Mouse (Mus musculus): Measurements from ENCODE around the gene Ly6g6e.
"Not testable (repeated sequence)": the region's sequence is repeated elsewhere in the genome, so short reads cannot be mapped to it uniquely, and the experiment has no call there.

The Ly6g6e gene

DNA sequence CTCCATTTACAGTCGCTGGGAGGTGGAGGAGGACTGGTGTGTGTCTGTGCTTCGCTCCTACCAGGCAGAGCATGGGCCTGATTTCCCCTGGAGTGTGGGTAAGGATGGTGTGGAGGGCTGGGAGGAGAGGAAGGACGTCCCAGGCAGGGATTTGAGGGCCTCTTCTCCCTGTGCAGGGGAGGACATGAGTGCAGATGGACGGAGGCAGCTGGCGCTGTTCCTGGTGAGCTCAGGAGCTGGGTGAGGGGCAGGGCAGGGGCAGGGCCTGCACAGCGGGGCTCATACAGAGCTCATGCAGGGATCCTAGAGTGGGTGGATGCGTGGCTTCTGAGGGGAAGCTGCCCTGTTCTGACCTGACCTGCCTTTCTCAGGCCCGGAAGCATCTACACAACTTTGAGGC is 25.6 kb downstream of the Ly6g6e start:
- DNase-seq (ENCODE audit: low read depth), result no peak

DNA sequence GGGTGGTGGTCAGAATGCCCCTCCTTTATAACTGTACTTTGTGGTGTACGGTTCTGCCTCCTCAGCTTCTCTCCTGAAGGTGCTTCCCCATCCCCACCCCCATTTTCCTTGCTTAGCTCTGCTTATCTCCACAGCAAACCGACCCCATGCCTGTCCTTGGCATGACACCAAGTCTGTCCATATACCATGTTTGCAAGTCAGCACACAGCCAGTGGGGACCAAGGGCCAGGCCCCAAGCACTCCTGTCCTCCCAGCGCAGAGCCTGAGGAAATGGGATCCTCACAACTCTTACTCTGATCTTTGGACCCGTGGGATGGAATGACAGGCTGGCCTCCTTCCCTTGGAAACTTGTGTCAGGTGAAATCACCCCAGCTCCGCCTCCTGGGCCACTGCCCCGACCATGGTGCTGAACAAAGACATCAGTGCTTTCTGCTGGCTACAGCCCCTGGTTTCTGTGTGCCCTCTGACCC is 26.6 kb downstream of the Ly6g6e start:
- peak; percentile 53 for DNase-seq (ENCODE audit: low read depth)

DNA sequence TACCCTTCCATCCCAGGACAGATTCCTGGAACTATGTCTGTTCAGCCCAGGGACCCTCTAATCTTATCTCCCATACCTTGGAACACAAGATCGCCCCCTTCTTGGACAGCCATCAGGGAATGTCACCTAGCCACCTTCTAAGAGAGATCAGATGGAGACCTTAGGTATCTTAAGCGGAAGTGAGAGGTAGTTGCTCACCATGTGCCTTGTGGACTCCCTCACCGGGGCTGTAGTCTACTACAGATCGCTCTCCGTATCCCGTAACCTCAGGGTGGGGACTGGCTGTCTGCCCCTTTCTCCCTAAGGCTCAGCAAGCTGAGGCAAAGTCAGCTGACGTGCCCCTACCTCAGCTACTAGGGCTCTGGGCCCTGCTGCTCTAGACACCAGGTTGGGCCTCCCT is 27.4 kb downstream of the Ly6g6e start:
- DNase-seq (ENCODE audit: low read depth), result no peak

DNA sequence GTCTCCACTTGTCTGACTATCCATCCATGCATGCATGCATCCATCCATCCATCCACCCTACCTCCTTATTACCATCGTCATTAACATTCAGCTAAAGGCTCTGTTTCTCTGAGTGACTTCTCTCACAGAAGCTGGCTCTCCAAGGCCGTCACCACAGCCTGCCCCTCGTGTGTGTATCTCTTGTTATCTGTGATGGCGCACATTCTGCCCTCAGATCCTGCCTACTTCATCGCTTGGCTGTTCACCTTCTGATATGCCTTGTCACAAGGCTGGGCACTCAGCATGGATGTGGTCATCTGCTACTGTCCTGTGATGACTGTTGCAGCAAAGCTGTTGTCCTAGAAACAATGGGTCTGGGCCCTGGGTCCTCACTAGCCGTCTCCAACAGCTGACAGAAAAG is 28.1 kb downstream of the Ly6g6e start:
- no peak for DNase-seq (ENCODE audit: low read depth)

DNA sequence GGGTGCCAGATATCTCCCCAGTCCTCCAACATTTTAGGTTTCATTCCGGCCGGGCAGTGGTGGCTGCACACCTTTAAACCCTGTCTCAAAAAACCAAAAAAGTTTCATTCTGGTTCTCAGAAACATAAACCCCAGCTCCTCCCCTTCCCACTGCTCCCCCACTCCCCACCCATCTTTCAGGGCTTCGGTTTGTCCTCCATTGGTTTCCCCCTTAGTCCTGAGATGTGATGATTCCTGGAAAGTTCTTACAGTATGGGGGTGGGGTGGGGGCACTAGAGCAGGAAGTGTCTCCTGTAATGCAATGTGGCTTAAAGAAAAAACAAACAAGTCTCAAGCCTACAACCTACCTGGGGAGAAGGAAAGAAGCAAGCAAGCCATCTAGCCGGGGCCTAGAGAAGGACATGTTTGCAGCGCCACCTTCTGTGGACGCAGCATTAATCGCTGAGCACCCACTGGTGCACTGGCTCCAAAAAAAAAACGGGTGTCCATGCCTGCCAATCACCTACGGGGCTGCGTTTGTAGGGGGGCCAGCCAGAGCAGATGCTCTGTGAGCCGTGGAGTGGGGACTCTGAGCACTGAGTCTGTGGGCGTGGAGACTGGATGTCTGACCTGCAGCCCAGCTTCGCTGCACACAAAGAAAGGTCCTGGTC is 29.2 kb downstream of the Ly6g6e start:
- DNase-seq (ENCODE audit: low read depth), result peak; percentile 64

DNA sequence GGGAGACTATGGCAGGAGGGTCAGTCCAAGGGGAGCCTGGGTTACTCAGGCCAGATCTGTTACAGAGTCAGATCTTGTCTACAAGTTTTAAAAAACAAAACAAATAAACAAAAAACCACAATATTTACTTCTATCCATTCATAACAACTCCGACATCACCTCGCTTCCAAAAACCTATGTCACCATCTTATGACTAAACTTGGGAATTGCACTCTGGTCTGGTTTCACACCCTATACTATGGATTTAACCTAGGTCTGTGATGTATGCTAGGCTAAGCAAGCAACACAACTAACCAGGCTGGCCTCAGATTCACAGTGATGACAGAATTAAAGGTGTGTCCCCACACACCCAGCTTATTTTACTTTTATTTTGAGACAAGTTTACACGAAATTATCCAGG is 29.8 kb downstream of the Ly6g6e start:
- DNase-seq (ENCODE audit: low read depth), result peak; percentile 47

DNA sequence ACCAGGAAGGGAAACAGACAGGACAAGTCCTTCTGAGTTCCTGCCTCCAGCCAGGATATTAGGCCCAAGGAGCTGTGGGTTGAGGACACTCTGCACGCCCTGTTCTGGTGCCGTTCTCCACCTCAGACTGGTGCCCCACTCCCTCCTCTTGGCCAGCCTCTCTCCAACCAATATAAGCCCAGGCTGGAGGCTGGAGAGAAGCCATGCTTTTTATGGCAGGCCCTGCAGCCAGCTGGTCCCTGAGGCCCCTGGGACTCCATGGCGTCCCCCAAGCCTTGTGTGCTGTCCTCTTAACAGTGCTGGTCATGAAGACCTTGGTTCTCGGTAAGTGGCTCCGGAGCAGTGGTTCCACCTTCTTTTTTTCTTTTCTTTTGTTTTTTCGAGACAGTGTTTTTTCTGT is 31.4 kb downstream of the Ly6g6e start, which contains the start of gene Ly6g5c:
Gene Ly6g5c (plus strand): TSS at position 183 of the 400 bp plus-strand sequence.
- no peak for DNase-seq (ENCODE audit: low read depth)

DNA sequence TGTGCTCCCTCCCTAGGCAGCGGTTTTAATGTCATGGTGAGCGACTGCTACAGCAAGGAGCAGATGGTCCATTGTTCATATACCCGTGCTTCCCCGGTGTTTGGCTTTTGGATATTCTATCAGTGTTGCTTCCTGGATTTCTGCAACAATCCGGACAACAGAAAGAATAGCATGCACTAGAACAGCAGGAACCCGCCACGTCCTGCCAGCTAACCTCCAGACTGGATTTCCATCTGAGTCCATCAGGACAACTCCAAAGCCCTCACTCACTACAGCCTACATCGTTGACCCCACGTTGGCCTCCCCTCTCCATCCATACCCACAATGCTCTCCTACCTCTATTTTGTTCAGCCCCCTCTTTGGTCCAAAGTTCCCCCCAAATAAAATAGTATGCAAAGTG is 35.1 kb downstream of the Ly6g6e start:
- DNase-seq (ENCODE audit: low read depth), result no peak

DNA sequence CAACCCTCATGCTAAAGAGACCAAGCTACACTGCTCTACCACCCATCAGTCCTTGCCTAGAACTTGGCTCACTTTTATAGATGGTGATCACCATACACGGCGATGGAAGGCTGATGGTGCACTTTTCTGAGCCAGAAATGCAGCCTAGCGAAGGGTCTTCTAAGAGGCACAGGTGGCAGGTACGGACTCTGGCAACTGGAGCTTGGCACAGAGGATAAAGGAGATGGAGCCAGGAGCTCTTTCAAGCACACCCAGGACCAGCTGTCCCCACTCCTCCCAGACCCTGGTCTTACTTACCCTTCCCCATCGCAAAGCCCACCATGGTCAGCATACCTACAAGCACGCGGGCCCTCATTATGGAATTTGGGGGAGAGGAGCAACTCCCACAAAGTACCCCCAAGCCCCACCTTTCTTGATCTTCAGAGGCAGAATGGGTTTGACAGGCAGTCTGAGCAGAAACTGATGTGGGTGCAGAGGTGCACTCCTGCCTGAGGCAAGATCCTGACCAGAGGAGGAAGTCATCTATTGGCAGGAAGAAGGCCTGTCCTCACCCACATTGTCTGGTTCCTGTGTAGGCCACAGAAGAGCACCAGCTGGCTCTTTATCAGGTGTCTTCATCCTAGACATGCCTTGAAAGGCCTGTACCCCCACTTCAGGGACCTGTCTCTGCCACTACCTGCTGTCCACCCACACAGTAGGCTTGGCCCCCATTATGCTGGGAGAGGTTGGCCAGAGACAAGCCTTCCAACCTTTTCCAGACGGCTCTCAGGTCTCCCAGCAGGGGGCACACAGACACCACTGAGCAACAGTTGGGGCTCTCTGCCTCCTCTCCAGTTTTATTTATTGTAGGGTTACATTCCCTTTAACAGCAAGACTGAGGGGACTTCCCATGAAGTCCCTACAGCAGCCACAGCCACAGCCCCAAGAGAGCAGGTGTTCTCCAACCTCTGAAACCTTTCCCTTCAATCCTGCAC is 38.6 kb downstream of the Ly6g6e start, which contains the start of gene Ly6g5b:
Gene Ly6g5b (minus strand): TSS at position 383 of the 974 bp plus-strand sequence.
- DNase-seq (ENCODE audit: low read depth), result peak; percentile 72

DNA sequence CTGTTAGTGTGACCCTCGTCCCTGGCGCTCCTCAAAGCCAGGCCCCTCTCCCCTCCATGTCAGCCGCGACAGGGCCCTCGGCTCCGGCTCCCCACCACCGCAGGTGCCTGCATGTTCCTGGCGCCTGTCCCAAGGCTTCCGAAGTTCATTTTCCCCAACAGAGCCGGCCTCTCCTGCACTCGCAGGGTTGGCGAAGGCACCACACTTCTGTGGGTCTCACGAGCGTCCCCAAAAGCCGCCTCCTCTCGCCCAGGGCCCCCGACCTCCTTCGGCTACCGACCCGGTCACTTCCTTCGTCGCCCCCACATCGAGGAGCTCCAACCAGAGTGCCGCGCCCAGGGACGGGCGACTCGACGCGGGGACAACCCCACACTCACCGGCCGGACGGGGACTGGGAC is 44.0 kb downstream of the Ly6g6e start:
- no peak for DNase-seq (ENCODE audit: low read depth)

DNA sequence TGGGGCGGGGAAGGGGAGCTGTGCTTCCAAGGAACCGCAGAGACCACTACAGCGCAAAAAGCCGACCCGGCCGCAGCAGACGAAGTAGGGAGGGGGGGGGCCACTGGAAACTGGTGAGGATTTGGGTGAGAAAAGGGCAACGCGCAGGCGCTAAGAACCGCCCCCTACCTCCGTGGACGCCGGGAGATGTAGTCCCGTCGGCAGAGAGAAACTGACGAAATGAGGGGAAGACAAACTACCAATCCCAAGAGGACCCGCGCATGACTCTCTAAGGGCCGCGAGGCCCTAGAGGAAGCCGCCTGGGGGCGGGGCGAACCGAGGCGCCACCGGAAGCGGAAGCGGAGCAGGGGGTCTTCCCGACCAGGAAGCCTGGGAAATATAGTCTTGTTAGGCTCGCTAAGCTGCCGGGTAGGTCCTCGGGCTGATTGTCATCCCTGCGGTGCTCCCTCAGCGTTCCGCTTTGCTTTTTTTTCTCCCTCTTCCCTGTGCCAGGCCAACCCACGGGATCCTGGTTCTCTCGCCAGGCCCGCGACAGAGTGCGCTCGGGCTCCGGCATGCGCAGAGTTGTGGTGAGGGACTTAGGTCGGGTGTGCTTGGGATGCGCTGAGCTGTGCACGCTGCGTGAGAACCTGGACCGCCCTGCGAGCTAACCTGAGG is 44.6 kb downstream of the Ly6g6e start, which contains the start of gene Gpank1:
Gene Gpank1 (plus strand): TSS at position 313 of the 657 bp plus-strand sequence.
- DNase-seq (ENCODE audit: low read depth), result peak; percentile 99

DNA sequence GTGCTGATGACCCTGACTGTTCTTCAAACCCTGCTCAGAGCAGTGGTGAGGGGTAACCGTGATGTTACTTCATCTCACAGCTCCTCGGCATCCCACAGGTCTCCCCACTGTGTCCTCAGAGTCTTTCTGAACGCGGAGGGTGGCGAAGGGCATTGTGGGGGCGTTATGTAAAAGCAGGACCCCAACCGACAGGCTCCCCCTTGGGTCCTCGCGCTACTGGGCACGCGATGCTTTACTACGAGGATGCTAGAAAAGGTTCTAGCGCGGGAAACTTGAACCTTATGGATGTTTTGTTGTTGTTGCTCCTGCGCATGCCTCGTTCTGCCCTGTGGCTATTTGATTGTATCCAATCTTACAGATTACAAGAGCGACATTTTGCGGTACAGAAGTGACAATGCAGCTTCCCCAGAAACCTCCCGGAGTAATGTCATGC is 45.2 kb downstream of the Ly6g6e start, which contains the start of gene Csnk2b:
Gene Csnk2b (minus strand): TSS at position 183 of the 433 bp plus-strand sequence.
- DNase-seq (ENCODE audit: low read depth), result peak; percentile 82

DNA sequence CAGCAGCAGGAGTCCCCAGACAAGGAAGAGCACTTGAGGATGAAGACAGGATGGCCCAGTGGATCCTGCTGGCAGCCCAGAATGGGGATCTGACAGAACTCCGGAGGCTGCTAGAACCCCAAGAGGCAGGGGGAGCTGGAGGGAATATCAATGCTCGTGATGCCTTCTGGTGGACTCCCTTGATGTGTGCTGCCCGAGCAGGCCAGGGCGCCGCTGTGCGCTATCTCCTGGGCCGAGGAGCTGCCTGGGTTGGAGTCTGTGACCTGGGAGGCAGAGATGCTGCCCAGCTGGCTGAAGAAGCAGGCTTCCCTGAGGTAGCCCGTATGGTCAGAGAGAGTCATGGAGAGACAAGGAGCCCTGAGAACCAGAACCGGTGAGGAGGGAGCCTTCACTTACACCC is 46.6 kb downstream of the Ly6g6e start:
- DNase-seq (ENCODE audit: low read depth), result not testable (repeated sequence)

DNA sequence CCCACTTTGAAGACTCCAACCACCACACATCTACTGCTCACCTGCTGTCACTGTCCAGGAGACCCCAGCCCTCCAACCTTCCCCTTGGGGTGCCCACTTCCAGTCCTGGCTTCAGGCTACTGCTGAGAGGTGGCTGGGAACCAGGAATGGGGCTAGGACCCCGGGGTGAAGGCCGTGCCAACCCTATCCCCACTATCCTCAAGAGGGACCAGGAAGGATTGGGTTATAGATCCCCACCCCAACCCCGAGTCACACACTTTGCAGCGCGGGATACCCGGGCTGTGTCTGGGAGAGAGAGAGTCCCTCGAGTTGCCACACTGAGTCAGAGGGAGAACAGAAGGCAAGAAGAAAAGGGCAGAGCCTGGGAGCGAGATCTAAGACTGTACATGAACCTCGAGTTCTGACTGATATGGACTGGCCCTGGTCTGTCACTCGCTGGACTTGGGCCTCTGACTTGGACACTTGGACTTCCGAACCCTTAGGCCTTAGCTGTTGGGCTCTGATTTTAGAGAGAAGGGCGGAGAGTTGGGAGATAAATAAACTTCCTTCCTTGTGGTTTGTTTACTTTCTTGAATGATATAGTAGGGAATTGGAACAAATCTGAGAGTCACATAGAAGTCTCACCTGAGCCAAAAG is 47.7 kb downstream of the Ly6g6e start:
- not testable (repeated sequence) for DNase-seq (ENCODE audit: low read depth)

DNA sequence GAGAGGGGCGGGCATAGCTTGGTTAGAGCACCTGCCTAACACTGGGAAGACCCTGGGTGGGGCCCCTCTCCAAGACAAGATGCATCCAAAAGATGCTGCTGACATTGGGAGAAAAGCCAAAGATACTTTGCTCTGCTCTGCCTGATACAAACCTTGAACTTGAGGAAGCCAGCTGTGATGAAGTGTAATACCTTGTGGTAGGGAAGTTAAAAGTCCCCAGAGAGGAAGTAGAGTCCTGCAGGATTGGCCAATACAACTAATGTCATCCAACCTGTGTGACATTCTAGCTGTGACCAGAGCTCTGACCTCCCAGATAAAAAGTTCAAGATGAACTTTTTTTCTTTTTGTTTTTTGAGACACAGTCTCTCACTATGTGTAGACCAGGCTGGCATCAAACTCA is 48.4 kb downstream of the Ly6g6e start:
- peak; percentile 53 for DNase-seq (ENCODE audit: low read depth)

DNA sequence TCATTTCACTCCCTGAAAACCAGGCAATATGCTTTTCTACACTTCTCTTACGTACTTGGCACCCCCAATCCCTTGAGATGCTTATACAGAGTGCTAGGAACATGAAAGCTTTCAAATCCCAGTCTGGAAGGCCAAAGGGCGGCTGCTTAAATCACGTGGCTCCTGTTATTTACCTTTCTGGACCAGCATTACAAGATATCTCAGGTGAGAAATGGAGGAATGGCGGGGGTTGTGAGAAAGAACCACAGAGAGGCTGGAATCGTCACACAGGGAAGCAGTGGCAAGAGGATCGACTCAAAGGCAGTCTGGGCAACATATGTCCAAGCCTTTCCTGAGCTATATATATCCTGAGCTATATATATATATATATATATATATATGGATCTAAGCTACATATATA is 48.9 kb downstream of the Ly6g6e start:
- no peak for DNase-seq (ENCODE audit: low read depth)

DNA sequence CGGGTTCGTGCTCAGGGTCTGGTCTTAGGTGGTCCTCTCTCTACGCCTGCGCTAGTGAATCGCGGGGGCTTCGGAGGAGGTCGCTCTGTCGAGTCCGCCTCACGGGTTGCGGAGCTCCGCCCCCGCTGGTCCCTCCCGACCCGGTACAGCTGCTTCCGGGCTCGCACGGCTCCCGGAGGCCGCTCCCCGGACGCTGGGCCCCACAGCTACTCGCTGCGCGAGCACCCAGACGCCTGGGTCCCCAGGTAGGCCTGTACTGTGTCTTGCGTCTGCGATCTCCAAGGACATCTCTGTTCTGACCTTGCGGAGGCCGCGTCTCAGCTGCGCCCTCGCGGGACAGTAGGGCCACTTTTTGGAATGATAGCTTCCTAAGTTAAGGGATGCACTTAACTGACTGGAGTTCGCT is 49.5 kb downstream of the Ly6g6e start, which contains the start of gene D17H6S53E:
Gene D17H6S53E (plus strand): TSS at position 168 of the 406 bp plus-strand sequence.
- DNase-seq (ENCODE audit: low read depth), result peak; percentile 66

DNA sequence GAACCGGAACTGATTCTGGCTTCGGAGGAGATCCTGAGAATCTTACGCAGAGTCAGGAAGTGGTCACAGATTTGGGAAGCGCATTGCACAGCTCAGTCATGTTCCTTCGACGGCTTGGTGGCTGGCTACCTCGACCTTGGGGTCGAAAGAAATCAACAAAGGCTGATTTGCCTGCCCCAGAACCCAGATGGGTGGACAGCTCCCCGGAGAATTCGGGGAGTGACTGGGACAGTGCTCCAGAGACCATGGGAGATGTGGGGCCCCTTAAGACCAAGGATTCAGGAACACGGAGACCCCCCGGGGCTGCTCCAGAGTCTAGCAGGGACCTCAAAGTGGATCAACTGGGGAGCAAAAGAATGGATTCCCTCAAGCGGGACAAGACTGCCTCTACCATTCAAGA is 50.3 kb downstream of the Ly6g6e start:
- peak; percentile 63 for DNase-seq (ENCODE audit: low read depth)

Data from 416B (cell line).